Mouse (Mus musculus): ENCODE data around the gene Tmem243. TPM values are rescaled to one million over a fixed set of nuclear protein-coding genes. Genes with fewer than 3 reads are reported as not detected.

The Tmem243 gene
- total and polyA plus RNA-seq, 3 experiments = 0.68 to 3.2 (median 2.0) TPM

DNA sequence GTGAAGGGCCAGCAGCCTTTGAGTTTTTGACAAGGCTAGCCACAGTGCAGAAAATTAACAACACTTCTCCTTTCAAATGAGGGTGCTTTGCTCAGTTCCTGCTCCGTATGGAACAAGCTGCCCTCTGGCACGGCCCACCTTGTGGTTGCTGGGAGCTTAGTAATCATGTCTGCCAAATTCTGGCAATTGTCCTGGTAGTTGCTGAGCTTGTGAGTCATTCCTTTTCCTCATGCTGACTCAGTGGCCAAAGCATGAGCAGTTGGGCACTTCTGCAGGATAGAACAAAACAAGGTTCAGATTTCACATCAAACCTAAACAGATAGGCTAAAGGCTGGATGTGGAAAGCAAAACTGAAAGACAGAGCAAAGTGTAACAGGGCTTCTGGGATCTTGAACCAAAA, 31.6 kb upstream of the Tmem243 start:
- Histone ChIP-seq H3K4me1 (ENCODE audit: insufficient read depth, low read depth, low read length) (no peaks in the 10 kb centered on the region), H3K4me3 (ENCODE audit: low read depth, low read length) (no peak overlapping the region), H3K27me3 (ENCODE audit: insufficient read depth, low read length) (peaks cover 13% of the 10 kb centered on the region), H3K9me3 (replicated peaks) (no peaks in the 10 kb centered on the region), H3K36me3 (replicated peaks) (no peaks in the 10 kb centered on the region)
- ATAC-seq (ENCODE audit: extremely low read depth, insufficient number of reproducible peaks, low FRiP score, poor library complexity, severe bottlenecking) = no peak
- DNase-seq (ENCODE audit: low spot score) = no peak
- TF ChIP-seq GATA2 (IDR thresholded peaks at IDR 0.05; ENCODE audit: borderline replicate concordance, low read depth, low read length) (no peak), POLR2AphosphoS5 (IDR thresholded peaks at IDR 0.05; ENCODE audit: insufficient replicate concordance, low read depth, low read length) (no peak), TAL1 (conservative IDR thresholded peaks at IDR 0.05; ENCODE audit: low read depth, low read length) (no peak), CTCF (IDR thresholded peaks at IDR 0.05; ENCODE audit: low read depth, low read length) (no peak), GATA1 (IDR thresholded peaks at IDR 0.05; ENCODE audit: borderline replicate concordance, low read length) (no peak)

- Histone ChIP-seq H3K4me3 (ENCODE audit: low read depth, low read length) (no peak overlapping the region), H3K9me3 (replicated peaks) (no peaks in the 10 kb centered on the region), H3K36me3 (replicated peaks) (no peaks in the 10 kb centered on the region), H3K4me1 (ENCODE audit: insufficient read depth, low read depth, low read length) (no peaks in the 10 kb centered on the region), H3K27me3 (ENCODE audit: insufficient read depth, low read length) (peaks cover 15% of the 10 kb centered on the region)
- DNase-seq (ENCODE audit: low spot score) = no peak
- TF ChIP-seq GATA1 (IDR thresholded peaks at IDR 0.05; ENCODE audit: borderline replicate concordance, low read length) = no peak
- TF ChIP-seq TAL1 (conservative IDR thresholded peaks at IDR 0.05; ENCODE audit: low read depth, low read length) = no peak
- no peak for TF ChIP-seq GATA2 (IDR thresholded peaks at IDR 0.05; ENCODE audit: borderline replicate concordance, low read depth, low read length)
- TF ChIP-seq CTCF (IDR thresholded peaks at IDR 0.05; ENCODE audit: low read depth, low read length) = no peak
- no peak for TF ChIP-seq POLR2AphosphoS5 (IDR thresholded peaks at IDR 0.05; ENCODE audit: insufficient replicate concordance, low read depth, low read length)
- no peak for ATAC-seq (ENCODE audit: extremely low read depth, insufficient number of reproducible peaks, low FRiP score, poor library complexity, severe bottlenecking)
Measured at GRCm38 (mm10) chr5:9069599-9070209, 30.8 kb upstream of the Tmem243 start.

DNA sequence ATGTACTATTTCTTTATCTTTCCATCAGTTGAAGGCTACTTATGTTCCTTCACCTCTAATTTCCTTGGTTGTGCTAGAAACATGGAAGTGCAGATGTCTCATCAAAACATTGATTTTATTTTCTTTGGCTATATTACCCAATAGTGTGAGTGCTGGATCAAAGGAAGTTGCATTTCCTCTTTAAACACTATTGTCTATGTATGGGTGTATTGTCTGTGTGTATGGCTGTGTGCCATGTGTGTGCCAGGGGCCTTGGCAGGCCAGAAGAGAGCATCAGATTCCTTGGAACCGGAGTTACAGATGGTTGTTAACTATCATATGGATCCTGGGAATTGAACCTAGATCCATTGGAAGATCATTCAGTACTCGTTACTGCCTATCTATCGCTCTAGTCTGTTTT, 29.1 kb upstream of the Tmem243 start:
- H3K27me3 ChIP-seq (ENCODE audit: insufficient read depth, low read length) = peaks cover 17% of the 10 kb centered on the region
- H3K4me3 ChIP-seq (ENCODE audit: low read depth, low read length) = no peak overlapping the region
- TF ChIP-seq GATA2 (IDR thresholded peaks at IDR 0.05; ENCODE audit: borderline replicate concordance, low read depth, low read length) = no peak
- TF ChIP-seq GATA1 (IDR thresholded peaks at IDR 0.05; ENCODE audit: borderline replicate concordance, low read length) = no peak
- no peak for TF ChIP-seq TAL1 (conservative IDR thresholded peaks at IDR 0.05; ENCODE audit: low read depth, low read length)
- no peak for TF ChIP-seq POLR2AphosphoS5 (IDR thresholded peaks at IDR 0.05; ENCODE audit: insufficient replicate concordance, low read depth, low read length)
- no peak for TF ChIP-seq CTCF (IDR thresholded peaks at IDR 0.05; ENCODE audit: low read depth, low read length)
- no peaks in the 10 kb centered on the region for H3K4me1 ChIP-seq (ENCODE audit: insufficient read depth, low read depth, low read length)
- H3K36me3 ChIP-seq (replicated peaks) = no peaks in the 10 kb centered on the region
- ATAC-seq (ENCODE audit: extremely low read depth, insufficient number of reproducible peaks, low FRiP score, poor library complexity, severe bottlenecking) = no peak
- H3K9me3 ChIP-seq (replicated peaks) = no peaks in the 10 kb centered on the region
- DNase-seq (ENCODE audit: low spot score) = no peak

- ATAC-seq (ENCODE audit: extremely low read depth, insufficient number of reproducible peaks, low FRiP score, poor library complexity, severe bottlenecking) (no peak), DNase-seq (ENCODE audit: low spot score) (no peak)
- TF ChIP-seq POLR2AphosphoS5 (IDR thresholded peaks at IDR 0.05; ENCODE audit: insufficient replicate concordance, low read depth, low read length) (no peak), CTCF (IDR thresholded peaks at IDR 0.05; ENCODE audit: low read depth, low read length) (no peak), GATA2 (IDR thresholded peaks at IDR 0.05; ENCODE audit: borderline replicate concordance, low read depth, low read length) (no peak), GATA1 (IDR thresholded peaks at IDR 0.05; ENCODE audit: borderline replicate concordance, low read length) (no peak), TAL1 (conservative IDR thresholded peaks at IDR 0.05; ENCODE audit: low read depth, low read length) (no peak)
- H3K4me1 ChIP-seq (ENCODE audit: insufficient read depth, low read depth, low read length) = no peaks in the 10 kb centered on the region
- no peak overlapping the region for H3K4me3 ChIP-seq (ENCODE audit: low read depth, low read length)
- H3K9me3 ChIP-seq (replicated peaks) = no peaks in the 10 kb centered on the region
- no peaks in the 10 kb centered on the region for H3K36me3 ChIP-seq (replicated peaks)
- peaks cover 17% of the 10 kb centered on the region for H3K27me3 ChIP-seq (ENCODE audit: insufficient read depth, low read length)
Measured at GRCm38 (mm10) chr5:9073177-9073854, 27.2 kb upstream of the Tmem243 start.

- TF ChIP-seq POLR2AphosphoS5 (IDR thresholded peaks at IDR 0.05; ENCODE audit: insufficient replicate concordance, low read depth, low read length) (no peak), GATA2 (IDR thresholded peaks at IDR 0.05; ENCODE audit: borderline replicate concordance, low read depth, low read length) (no peak), GATA1 (IDR thresholded peaks at IDR 0.05; ENCODE audit: borderline replicate concordance, low read length) (no peak), TAL1 (conservative IDR thresholded peaks at IDR 0.05; ENCODE audit: low read depth, low read length) (no peak), CTCF (IDR thresholded peaks at IDR 0.05; ENCODE audit: low read depth, low read length) (no peak)
- H3K4me3 ChIP-seq (ENCODE audit: low read depth, low read length) = no peak overlapping the region
- peaks cover 3% of the 10 kb centered on the region; the same call in 1 of the 2 replicates for H3K9me3 ChIP-seq (replicated peaks)
- no peak for DNase-seq (ENCODE audit: low spot score)
- 0 out of 2 replicates have a peak, but pooled peaks cover 2% of the 10 kb centered on the region for H3K27me3 ChIP-seq (ENCODE audit: insufficient read depth, low read length)
- H3K36me3 ChIP-seq (replicated peaks) = no peaks in the 10 kb centered on the region
- H3K4me1 ChIP-seq (ENCODE audit: insufficient read depth, low read depth, low read length) = no peaks in the 10 kb centered on the region
- ATAC-seq (ENCODE audit: extremely low read depth, insufficient number of reproducible peaks, low FRiP score, poor library complexity, severe bottlenecking) = no peak
Measured at GRCm38 (mm10) chr5:9079773-9080501, 20.5 kb upstream of the Tmem243 start.
